Mouse (Mus musculus) kidney, embryonic 15.5 days (tissue): ENCODE measurements around the gene Jdp2. TPM values are rescaled to one million over a fixed set of nuclear protein-coding genes. Genes with fewer than 3 reads are reported as not detected.

ENCODE experiments used
- polyA plus RNA-seq: library from polyadenylated mRNA; unstranded; fragments of >200 nt; fragmentation: Nextera tagmentation; extraction: Ambion mirVana; gene quantifications from 2 replicates; pipeline ENCODE4 v1.2.1, GENCODE M21; 2015

The Jdp2 gene
- polyA plus RNA-seq, 1 experiment from 2014 or later, result 0.61 TPM

Other genes starting within 250 kb of the Jdp2 start
- gene Tmed10, start 224.2 kb upstream of the Jdp2 start, polyA plus RNA-seq, result 323 and 334 TPM in 2 replicates
- gene Fos, start 125.1 kb upstream of the Jdp2 start, polyA plus RNA-seq, result 3.5 and 3.8 TPM in 2 replicates
- gene Batf, start 87.6 kb downstream of the Jdp2 start, polyA plus RNA-seq, result 3.5 and 4.0 TPM in 2 replicates
- 4.2 and 4.4 TPM in 2 replicates for gene Flvcr2, start 147.5 kb downstream of the Jdp2 start, polyA plus RNA-seq
- 116 and 117 TPM in 2 replicates for gene Erg28, start 225.5 kb downstream of the Jdp2 start, polyA plus RNA-seq
- gene Ttll5, start 225.6 kb downstream of the Jdp2 start, polyA plus RNA-seq, result 13.0 and 13.2 TPM in 2 replicates